In the genomic region with DNA sequence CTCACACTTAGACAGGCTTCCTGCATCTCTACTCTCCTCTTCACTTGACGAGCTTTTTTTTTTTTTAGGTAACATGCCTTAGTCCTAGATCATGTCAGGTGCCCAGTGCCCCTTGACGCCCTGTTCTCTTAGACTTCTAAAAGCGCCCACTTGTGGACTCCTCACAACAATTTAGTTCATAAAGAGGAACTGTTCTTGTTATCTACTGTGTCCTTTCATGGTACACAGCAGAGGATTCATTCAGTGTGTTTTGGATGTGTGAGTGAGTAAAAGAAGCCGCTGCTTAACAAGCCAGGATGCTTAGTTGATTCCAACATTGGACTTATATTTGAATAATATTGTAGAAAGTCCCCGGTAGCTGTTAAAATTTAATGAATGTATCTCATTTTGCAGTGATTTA, we compare ENCODE assay signal across 32 mouse cellular contexts. TPM values are rescaled to one million over a fixed set of nuclear protein-coding genes. Genes with fewer than 3 reads are reported as not detected.
"Had no signal": no experiment of that assay in that cellular context is flagged by ENCODE, and none has a peak within 500 bp of the region (broad histone marks: within the 10 kb centered on the region; RNA-seq: fewer than 3 reads in every experiment).

No protein-coding gene starts in this region.

- H3K9me3 ChIP-seq: limb, embryonic 10.5 days; limb, embryonic 12.5 days; limb, embryonic 13.5 days; limb, embryonic 15.5 days; liver, embryonic 12.5 days; liver, embryonic 13.5 days; liver, embryonic 15.5 days; lung, embryonic 15.5 days; megakaryocyte, embryonic 14.5 days; midbrain, embryonic 10.5 days; midbrain, embryonic 12.5 days; midbrain, embryonic 13.5 days; midbrain, embryonic 15.5 days had no signal

- DNase-seq: left cerebral cortex, postnatal 4 days; liver; liver, embryonic 13.5 days; liver, postnatal 0 days; lung, adult 18-20 months; lung, adult 2 months; lung, embryonic 14.5 days; lung, postnatal 10 days; lung, postnatal 14 days; lung, postnatal 36 days; lung, postnatal 4 days; midbrain, embryonic 14.5 days had no signal

- H3K4me3 ChIP-seq: left cerebral cortex, adult 2 months; limb, embryonic 10.5 days; limb, embryonic 12.5 days; limb, embryonic 13.5 days; limb, embryonic 15.5 days; liver, embryonic 12.5 days; liver, embryonic 13.5 days; liver, embryonic 15.5 days; lung, embryonic 15.5 days; megakaryocyte, embryonic 14.5 days; midbrain, embryonic 10.5 days; midbrain, embryonic 12.5 days; midbrain, embryonic 13.5 days; midbrain, embryonic 15.5 days; myocyte had no signal

- H3K27me3 ChIP-seq: limb, embryonic 12.5 days; limb, embryonic 13.5 days; limb, embryonic 15.5 days; liver, embryonic 12.5 days; liver, embryonic 13.5 days; liver, embryonic 15.5 days; lung, embryonic 15.5 days; megakaryocyte, embryonic 14.5 days; midbrain, embryonic 12.5 days; midbrain, embryonic 13.5 days; midbrain, embryonic 15.5 days had no signal

- H3K27ac ChIP-seq: left cerebral cortex, adult 2 months; limb, embryonic 10.5 days; limb, embryonic 12.5 days; limb, embryonic 13.5 days; limb, embryonic 15.5 days; liver, embryonic 12.5 days; liver, embryonic 13.5 days; liver, embryonic 14.5 days; liver, embryonic 15.5 days; lung, embryonic 15.5 days; macrophage; midbrain, embryonic 10.5 days; midbrain, embryonic 12.5 days; midbrain, embryonic 13.5 days; midbrain, embryonic 15.5 days had no signal

- H3K9ac ChIP-seq: limb, embryonic 12.5 days; limb, embryonic 13.5 days; limb, embryonic 15.5 days; liver, embryonic 12.5 days; liver, embryonic 13.5 days; liver, embryonic 14.5 days; liver, embryonic 15.5 days; liver, postnatal 0 days; lung, embryonic 14.5 days; lung, embryonic 15.5 days; midbrain, embryonic 12.5 days; midbrain, embryonic 13.5 days; midbrain, embryonic 15.5 days had no signal

RNA-seq across cellular contexts. Expression of a gene that starts 38.9 kb away (rescaled TPM):
- total RNA-seq: megakaryocyte progenitor cell, adult 5-6 weeks; megakaryocyte, adult 5-6 weeks; megakaryocyte-erythroid progenitor cell, adult 5-6 weeks; monocyte, adult 5-6 weeks had no signal
- polyA plus RNA-seq: macrophage had no signal
